Mouse (Mus musculus) liver, postnatal 0 days (tissue): Measurements from ENCODE around the gene 4930519G04Rik.

Source experiments
- CTCF ChIP-seq: sonication (generic); IDR thresholded peaks from 2 replicates; pipeline ENCODE4 v1.5.1; 2016; ENCODE audit warnings: antibody characterized with exemption, low read depth
- EP300 ChIP-seq: IDR thresholded peaks from 2 replicates; pipeline ENCODE4 v1.6.1; 2016; ENCODE audit warnings: antibody characterized with exemption, low read depth, mild to moderate bottlenecking

DNA sequence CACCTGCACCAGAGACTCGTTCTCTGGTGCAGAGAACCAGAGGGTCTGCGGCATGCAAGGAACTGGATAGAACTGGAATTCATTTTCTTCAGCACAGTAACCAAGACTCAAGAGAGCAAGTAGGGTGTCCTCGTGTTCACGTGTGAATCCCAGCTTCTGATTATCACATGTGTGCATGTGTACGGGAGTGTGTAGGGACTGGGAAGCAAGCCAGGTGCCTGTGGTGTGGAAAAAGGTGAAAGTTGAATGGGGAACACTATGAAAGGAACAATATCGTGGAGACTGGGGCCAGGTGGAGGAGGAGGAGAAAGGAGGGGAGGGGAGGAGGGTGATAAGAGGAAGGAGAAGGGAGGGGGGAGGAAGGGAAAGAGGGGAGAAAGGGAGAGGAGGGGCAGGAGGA lies 33.3 kb downstream of the 4930519G04Rik start:
- TF ChIP-seq CTCF, result no peak
- TF ChIP-seq EP300, result no peak
